Mouse (Mus musculus) CH12.LX (cell line): ENCODE data around the gene Cdk2ap2. TPM values are rescaled to one million over a fixed set of nuclear protein-coding genes. Genes with fewer than 3 reads are reported as not detected.

ENCODE experiments used
- DNase-seq: peaks from one replicate; pipeline ENCODE4 v3.0.0-alpha.2; 2013; ENCODE audit errors: extremely low read depth
- H3K27ac ChIP-seq: 2 replicates; pipeline ENCODE4 v1.5.1; 2012; ENCODE audit warnings: low read depth, mild to moderate bottlenecking, control low read depth, moderate library complexity; ENCODE audit not compliant: insufficient read depth
- H3K27me3 ChIP-seq: replicated peaks from 2 replicates; pipeline ENCODE3; 2012; ENCODE audit warnings: inconsistent platforms
- H3K36me3 ChIP-seq, 2 experiments: replicated peaks in 1 of 2; 2 replicates each; pipeline versions ENCODE3 to v1.6.1; 2012; ENCODE audit warnings: inconsistent platforms in 1 of 2, low read length in 1 of 2, mild to moderate bottlenecking in 1 of 2, mixed read lengths in 1 of 2, moderate library complexity in 1 of 2; ENCODE audit not compliant: control insufficient read depth in 1 of 2, insufficient read depth in 1 of 2
- H3K4me1 ChIP-seq, 2 experiments: 2 replicates each; pipeline ENCODE4 v1.6.1; 2012; ENCODE audit warnings: inconsistent platforms in 1 of 2, moderate library complexity in 1 of 2; ENCODE audit not compliant: insufficient read depth in 2 of 2, control insufficient read depth in 1 of 2
- H3K4me2 ChIP-seq: 2 replicates; pipeline ENCODE4 v1.6.1; 2012; ENCODE audit warnings: low read depth, mild to moderate bottlenecking, control low read depth; ENCODE audit not compliant: poor library complexity, insufficient read depth, severe bottlenecking
- H3K4me3 ChIP-seq, 3 experiments: fragments of 150-350 bp in 1 of 3; sonication (generic) in 1 of 3; replicated peaks in 1 of 3; 2 replicates each; pipeline versions ENCODE3 to v1.5.1; 2011 to 2012; ENCODE audit warnings: low read depth in 2 of 3, low read length in 2 of 3, mild to moderate bottlenecking in 2 of 3, moderate library complexity in 2 of 3, control low read depth in 1 of 3, improper control_type of control experiment in 1 of 3, inconsistent platforms in 1 of 3, mixed read lengths in 1 of 3; ENCODE audit not compliant: poor library complexity in 1 of 3
- H3K79me2 ChIP-seq: replicated peaks from 2 replicates; pipeline ENCODE4 v1.6.1; 2012; ENCODE audit warnings: mild to moderate bottlenecking, moderate library complexity; ENCODE audit not compliant: control insufficient read depth, poor library complexity, insufficient read depth, severe bottlenecking; ENCODE audit errors: extremely low read depth
- H3K9ac ChIP-seq: 2 replicates; pipeline ENCODE4 v1.6.1; 2012; ENCODE audit warnings: low read depth, mild to moderate bottlenecking, control low read depth, moderate library complexity; ENCODE audit not compliant: insufficient read depth
- H3K9me3 ChIP-seq: replicated peaks from 2 replicates; pipeline ENCODE3; 2012; ENCODE audit warnings: low read length, inconsistent platforms, mixed read lengths
- BHLHE40 ChIP-seq: IDR thresholded peaks from 2 replicates; pipeline ENCODE4 v1.6.1; 2011; ENCODE audit warnings: mild to moderate bottlenecking, low read depth, low read length, improper control_type of control experiment
- CHD1 ChIP-seq: IDR thresholded peaks from 2 replicates; pipeline ENCODE4 v1.6.1; 2012; ENCODE audit warnings: low read depth, low read length, improper control_type of control experiment, inconsistent platforms
- CTCF ChIP-seq, 2 experiments: IDR thresholded peaks in 1 of 2; conservative IDR thresholded peaks in 1 of 2; 2 replicates each; pipeline ENCODE4 v1.5.1; 2011 to 2012; ENCODE audit warnings: low read depth in 2 of 2, low read length in 2 of 2, improper control_type of control experiment in 1 of 2, inconsistent platforms in 1 of 2, mild to moderate bottlenecking in 1 of 2, moderate library complexity in 1 of 2
- E2F4 ChIP-seq: IDR thresholded peaks from 2 replicates; pipeline ENCODE4 v1.6.1; 2011; ENCODE audit warnings: low read depth, low read length, improper control_type of control experiment; ENCODE audit not compliant: insufficient replicate concordance
- ELF1 ChIP-seq: IDR thresholded peaks from 2 replicates; pipeline ENCODE4 v1.6.1; 2014; ENCODE audit warnings: low read depth, mild to moderate bottlenecking, inconsistent platforms, low read length, improper control_type of control experiment
- EP300 ChIP-seq: IDR thresholded peaks from 2 replicates; pipeline ENCODE4 v1.6.1; 2011; ENCODE audit warnings: low read length, improper control_type of control experiment
- ETS1 ChIP-seq: conservative IDR thresholded peaks from 2 replicates; pipeline ENCODE4 v1.6.1; 2012; ENCODE audit warnings: low read depth, mild to moderate bottlenecking, inconsistent platforms, low read length, improper control_type of control experiment, moderate library complexity
- HCFC1 ChIP-seq: IDR thresholded peaks from 2 replicates; pipeline ENCODE4 v1.6.1; 2012; ENCODE audit warnings: low read depth, mild to moderate bottlenecking, inconsistent platforms, low read length, improper control_type of control experiment
- IRF4 ChIP-seq: IDR thresholded peaks from 2 replicates; pipeline ENCODE4 v1.6.1; 2014; ENCODE audit warnings: low read depth, mild to moderate bottlenecking, inconsistent platforms, low read length, improper control_type of control experiment
- JUN ChIP-seq: IDR thresholded peaks from 2 replicates; pipeline ENCODE4 v1.6.1; 2011; ENCODE audit warnings: low read depth, mild to moderate bottlenecking, low read length, improper control_type of control experiment, moderate library complexity; ENCODE audit not compliant: insufficient read depth
- JUND ChIP-seq: conservative IDR thresholded peaks from 2 replicates; pipeline ENCODE4 v1.6.1; 2011; ENCODE audit warnings: low read depth, low read length, improper control_type of control experiment
- KAT2A ChIP-seq: IDR thresholded peaks from 2 replicates; pipeline ENCODE4 v1.6.1; 2012; ENCODE audit warnings: low read length, improper control_type of control experiment, inconsistent platforms; ENCODE audit not compliant: insufficient replicate concordance
- MAX ChIP-seq: IDR thresholded peaks from 2 replicates; pipeline ENCODE4 v1.6.1; 2011; ENCODE audit warnings: low read length, improper control_type of control experiment
- MEF2A ChIP-seq: IDR thresholded peaks from 2 replicates; pipeline ENCODE4 v1.6.1; 2014; ENCODE audit warnings: low read depth, mild to moderate bottlenecking, inconsistent platforms, low read length, improper control_type of control experiment, borderline replicate concordance
- MXI1 ChIP-seq: IDR thresholded peaks from 2 replicates; pipeline ENCODE4 v1.6.1; 2011; ENCODE audit warnings: mild to moderate bottlenecking, low read depth, low read length, improper control_type of control experiment
- MYC ChIP-seq: IDR thresholded peaks from 2 replicates; pipeline ENCODE4 v1.6.1; 2011; ENCODE audit warnings: low read depth, mild to moderate bottlenecking, improper control_type of control experiment, low read length
- NELFE ChIP-seq: IDR thresholded peaks from 2 replicates; pipeline ENCODE4 v1.6.1; 2011; ENCODE audit warnings: low read depth, low read length, improper control_type of control experiment
- NRF1 ChIP-seq: IDR thresholded peaks from 2 replicates; pipeline ENCODE4 v1.6.1; 2014; ENCODE audit warnings: low read depth, mild to moderate bottlenecking, inconsistent platforms, low read length, improper control_type of control experiment, moderate library complexity
- PAX5 ChIP-seq: IDR thresholded peaks from 2 replicates; pipeline ENCODE4 v1.6.1; 2012; ENCODE audit warnings: low read length, inconsistent platforms, mixed read lengths
- POLR2A ChIP-seq: IDR thresholded peaks from 2 replicates; pipeline ENCODE4 v1.6.1; 2011; ENCODE audit warnings: low read depth, mild to moderate bottlenecking, improper control_type of control experiment, low read length
- RCOR1 ChIP-seq: conservative IDR thresholded peaks from 2 replicates; pipeline ENCODE4 v1.6.1; 2012; ENCODE audit warnings: low read depth, mild to moderate bottlenecking, inconsistent platforms, low read length, improper control_type of control experiment
- TBP ChIP-seq: conservative IDR thresholded peaks from 2 replicates; pipeline ENCODE4 v1.6.1; 2011; ENCODE audit warnings: low read depth, low read length, improper control_type of control experiment
- TCF12 ChIP-seq: IDR thresholded peaks from 2 replicates; pipeline ENCODE4 v1.6.1; 2014; ENCODE audit warnings: low read depth, mild to moderate bottlenecking, inconsistent platforms, low read length, improper control_type of control experiment
- USF2 ChIP-seq: conservative IDR thresholded peaks from 2 replicates; pipeline ENCODE4 v1.6.1; 2011; ENCODE audit warnings: low read depth, low read length, improper control_type of control experiment
- ZKSCAN1 ChIP-seq: IDR thresholded peaks from 2 replicates; pipeline ENCODE4 v1.6.1; 2012; ENCODE audit warnings: low read depth, inconsistent platforms, low read length, improper control_type of control experiment, borderline replicate concordance
- ZMIZ1 ChIP-seq: IDR thresholded peaks from 2 replicates; pipeline ENCODE4 v1.6.1; 2012; ENCODE audit warnings: low read depth, mild to moderate bottlenecking, inconsistent platforms, low read length, improper control_type of control experiment
- ZNF384 ChIP-seq: IDR thresholded peaks from 2 replicates; pipeline ENCODE4 v1.6.1; 2012; ENCODE audit warnings: low read depth, low read length, improper control_type of control experiment, inconsistent platforms
- dilution Hi-C: fragments of 300-500 bp; cut with MboI; formaldehyde crosslinking; loops from 2 replicates; pipeline ENCODE4 v1.14.3; 2020; ENCODE audit warnings: low sequenced_read_pairs; ENCODE audit not compliant: extremely low pct_unique_long_range_greater_than_20kb, extremely low pct_ligation_motif_present
- in situ Hi-C: fragments of 300-500 bp; cut with MboI; formaldehyde crosslinking; loops from 3 replicates; pipeline ENCODE4 v1.14.3; 2019; ENCODE audit warnings: low sequenced_read_pairs, low pct_ligation_motif_present, low pct_unique_long_range_greater_than_20kb, mixed read lengths
- polyA plus RNA-seq: library from polyadenylated mRNA; unstranded; fragments of >175 nt; gene quantifications from 2 replicates; pipeline ENCODE4 v1.2.1, GENCODE M21; 2012; ENCODE audit warnings: low read depth; ENCODE audit not compliant: insufficient read length
- total RNA-seq, 2 experiments: library from RNA; depleted of rRNA; stranded (reverse); fragments of 300-350 nt in 1 of 2; fragments of >200 nt in 1 of 2; gene quantifications; 2 replicates each; pipeline ENCODE4 v1.2.3; 2012 to 2014

Gene Cdk2ap2
- total and polyA plus RNA-seq, 3 experiments, result 63.4 to 69.5 (median 67.1) TPM

GRCm38 (mm10) chr19:4143759-4144268 lies 46.8 kb downstream of the Cdk2ap2 start, which contains the start of gene Cabp4:
Gene Cabp4, minus strand, starts transcription at chr19:4144033.
- in situ Hi-C loops (no loop called here), dilution Hi-C loops (no loop called here)
- H3K36me3 ChIP-seq, result peaks cover 0 to 34% of the 10 kb centered on the region in 2 experiments
- H3K4me3 ChIP-seq, result peak within 1 kb of the TSS in 2 of 3 experiments; percentile 9 to 57
- peaks cover 6% of the 10 kb centered on the region for H3K79me2 ChIP-seq
- H3K9ac ChIP-seq, result peak within 1 kb of the TSS; percentile 47
- TF ChIP-seq MEF2A (no peak; the same call in 1 of the 2 replicates), NRF1 (0 out of 2 replicates have a peak, but pooled peaks have one; percentile 1), EP300 (peak; percentile 50), JUND (no peak), NELFE (no peak), MYC (no peak), ZMIZ1 (no peak), RCOR1 (no peak), ELF1 (0 out of 2 replicates have a peak, but pooled peaks have one; percentile 26), USF2 (no peak), IRF4 (peak; percentile 53; the same call in 1 of the 2 replicates), BHLHE40 (no peak), ZNF384 (no peak)
- H3K27ac ChIP-seq, result peak within 1 kb of the TSS; percentile 90
- H3K4me2 ChIP-seq, result peak within 1 kb of the TSS; percentile 5; the same call in 1 of the 2 replicates
- H3K27me3 ChIP-seq, result no peaks in the 10 kb centered on the region
- H3K4me1 ChIP-seq, result peaks cover 41 to 88% of the 10 kb centered on the region in 2 experiments
- peak; percentile 29 for DNase-seq
- H3K9me3 ChIP-seq, result peaks cover 5% of the 10 kb centered on the region

GRCm38 (mm10) chr19:4144550-4145498 lies 47.8 kb downstream of the Cdk2ap2 start:
- H3K9ac ChIP-seq, result 0 out of 2 replicates have a peak overlapping the region, but pooled peaks have one; percentile 10
- no peak overlapping the region for H3K4me2 ChIP-seq
- dilution Hi-C loops, result no loop called here
- peaks cover 41 to 78% of the 10 kb centered on the region in 2 experiments for H3K4me1 ChIP-seq
- peak overlapping the region; percentile 90 for H3K27ac ChIP-seq
- no peaks in the 10 kb centered on the region for H3K27me3 ChIP-seq
- H3K79me2 ChIP-seq, result peaks cover 15% of the 10 kb centered on the region
- DNase-seq, result peak; percentile 84
- H3K9me3 ChIP-seq, result peaks cover 5% of the 10 kb centered on the region
- no peak for TF ChIP-seq HCFC1
- TF ChIP-seq MEF2A, result peak; percentile 32; the same call in 1 of the 2 replicates
- peak; percentile 69 for TF ChIP-seq JUN
- no peak for TF ChIP-seq PAX5
- TF ChIP-seq ELF1, result peak; percentile 49
- TF ChIP-seq USF2, result 0 out of 2 replicates have a peak, but pooled peaks have one; percentile 4
- peak; percentile 69 for TF ChIP-seq BHLHE40
- TF ChIP-seq POLR2A, result 0 out of 2 replicates have a peak, but pooled peaks have one; percentile 29
- TF ChIP-seq JUND, result peak; percentile 44; the same call in 1 of the 2 replicates
- 0 out of 2 replicates have a peak, but pooled peaks have one; percentile 23 for TF ChIP-seq CHD1
- TF ChIP-seq ETS1, result peak; percentile 81
- no peak for TF ChIP-seq ZKSCAN1
- no peak for TF ChIP-seq E2F4
- peak; percentile 84 for TF ChIP-seq MYC
- 0 out of 2 replicates have a peak, but pooled peaks have one; percentile 36 for TF ChIP-seq MXI1
- peak; percentile 81 for TF ChIP-seq MAX
- TF ChIP-seq KAT2A, result no peak
- TF ChIP-seq TCF12, result peak; percentile 73
- TF ChIP-seq TBP, result 0 out of 2 replicates have a peak, but pooled peaks have one; percentile 29
- peak in 1 of 2 experiments; percentile 8; a peak in 1 of 4 replicates for TF ChIP-seq CTCF (conservative IDR thresholded peaks at IDR 0.05 in 1 of 2, IDR thresholded peaks at IDR 0.05 in 1 of 2; ENCODE audit: low read depth in 2 of 2, low read length in 2 of 2)
- TF ChIP-seq EP300, result peak; percentile 69
- no peak overlapping the region for H3K4me3 ChIP-seq
- in situ Hi-C loops, result no loop called here
- peaks cover 0 to 28% of the 10 kb centered on the region in 2 experiments for H3K36me3 ChIP-seq
